25 mouse cellular contexts compared by ENCODE assay signal in the genomic region with DNA sequence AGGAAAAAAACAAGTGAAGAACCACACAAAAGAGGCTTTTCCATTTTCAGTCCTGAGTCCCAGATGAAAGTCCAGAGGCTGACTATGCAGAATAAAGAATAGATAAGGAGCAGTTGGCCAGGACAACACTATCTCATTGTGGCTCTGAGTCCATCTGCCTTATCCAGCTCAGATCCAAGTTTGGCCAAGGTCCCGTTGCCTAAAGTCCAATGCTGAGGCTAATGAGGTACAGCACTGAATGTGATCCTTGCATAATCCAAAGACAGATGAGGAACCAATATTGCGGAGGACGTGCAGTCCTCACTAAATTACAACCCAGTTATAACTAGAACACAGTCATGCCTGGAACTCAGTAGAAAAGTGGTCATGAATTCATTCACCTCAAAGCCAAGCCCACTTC.
"Had no signal": no experiment of that assay in that cellular context is flagged by ENCODE, and none has a peak within 500 bp of the region (broad histone marks: within the 10 kb centered on the region; RNA-seq: fewer than 3 reads in every experiment).

No protein-coding gene starts in this region.

- H3K4me1 ChIP-seq: heart, embryonic 10.5 days; heart, embryonic 12.5 days; hindbrain, embryonic 10.5 days; hindbrain, embryonic 12.5 days; intestine, embryonic 15.5 days; limb, embryonic 10.5 days; limb, embryonic 12.5 days; liver, embryonic 13.5 days had no signal

- ATAC-seq: hindbrain, embryonic 16.5 days; inflammation-experienced regulatory T-cells, adult 6 months; intestine, embryonic 15.5 days; intestine, postnatal 0 days had no signal

- H3K27me3 ChIP-seq: heart, embryonic 12.5 days; hindbrain, embryonic 12.5 days; intestine, embryonic 15.5 days; limb, embryonic 12.5 days; liver, embryonic 13.5 days had no signal

- DNase-seq: gastrocnemius, postnatal 14 days; gastrocnemius, postnatal 36 days; heart, adult 18-20 months; heart, postnatal 10 days; heart, postnatal 4 days; kidney, adult 18-20 months; kidney, adult 8-10 months; kidney, postnatal 10 days; kidney, postnatal 25 days; kidney, postnatal 4 days; liver; liver, embryonic 13.5 days had no signal

- H3K4me2 ChIP-seq: heart, embryonic 12.5 days; hindbrain, embryonic 12.5 days; hindbrain, embryonic 14.5 days; intestine, embryonic 15.5 days; limb, embryonic 12.5 days; liver, embryonic 13.5 days had no signal

- H3K9ac ChIP-seq: heart, embryonic 12.5 days; hindbrain, embryonic 12.5 days; hindbrain, embryonic 14.5 days; intestine, embryonic 15.5 days; limb, embryonic 12.5 days; liver, embryonic 13.5 days had no signal

- H3K9me3 ChIP-seq: heart, embryonic 10.5 days; intestine, embryonic 15.5 days; limb, embryonic 10.5 days; liver, embryonic 13.5 days had no signal

- H3K27ac ChIP-seq: heart, embryonic 10.5 days; hindbrain, embryonic 10.5 days; hindbrain, embryonic 12.5 days; hindbrain, embryonic 14.5 days; intestine, embryonic 15.5 days; layer of hippocampus, adult 2 months; left cerebral cortex, adult 2 months; limb, embryonic 10.5 days; limb, embryonic 12.5 days; liver, embryonic 13.5 days had no signal

- H3K4me3 ChIP-seq: heart, embryonic 10.5 days; heart, embryonic 12.5 days; hindbrain, embryonic 10.5 days; hindbrain, embryonic 12.5 days; intestine, embryonic 15.5 days; layer of hippocampus, adult 2 months; left cerebral cortex, adult 2 months; limb, embryonic 10.5 days; limb, embryonic 12.5 days; liver, embryonic 13.5 days had no signal

- H3K36me3 ChIP-seq: heart, embryonic 10.5 days; heart, embryonic 12.5 days; hindbrain, embryonic 10.5 days; hindbrain, embryonic 12.5 days; intestine, embryonic 15.5 days; limb, embryonic 10.5 days; limb, embryonic 12.5 days; liver, embryonic 13.5 days had no signal
